Mouse (Mus musculus) cortical plate, adult 2 months (tissue): ENCODE results near the gene Nfia. TPM values are rescaled to one million over a fixed set of nuclear protein-coding genes. Genes with fewer than 3 reads are reported as not detected.

Source experiments
- H3K27ac ChIP-seq: fragments of 200-500 bp; 2 replicates; pipeline ENCODE4 v1.5.1; 2012; ENCODE audit warnings: low read length, control low read depth, inconsistent platforms; ENCODE audit not compliant: insufficient read depth
- H3K4me1 ChIP-seq: fragments of 200-500 bp; 2 replicates; pipeline ENCODE4 v1.6.1; 2011; ENCODE audit warnings: low read length; ENCODE audit not compliant: control insufficient read depth, insufficient read depth
- H3K4me3 ChIP-seq: fragments of 200-500 bp; 2 replicates; pipeline ENCODE4 v1.5.1; 2011; ENCODE audit warnings: mild to moderate bottlenecking, low read length, control low read depth; ENCODE audit not compliant: insufficient read depth
- CTCF ChIP-seq: fragments of 200-500 bp; IDR thresholded peaks from 2 replicates; pipeline ENCODE4 v1.5.1; 2011; ENCODE audit warnings: mild to moderate bottlenecking, control low read depth, low read length; ENCODE audit not compliant: insufficient read depth; ENCODE audit errors: extremely low read depth
- POLR2A ChIP-seq: fragments of 200-500 bp; IDR thresholded peaks from 2 replicates; pipeline ENCODE4 v1.6.1; 2011; ENCODE audit warnings: mild to moderate bottlenecking, low read length, control low read depth; ENCODE audit not compliant: insufficient read depth; ENCODE audit errors: extremely low read depth
- polyA plus RNA-seq: library from polyadenylated mRNA; depleted of rRNA; stranded (reverse); fragments of >200 nt; gene quantifications from 2 replicates; pipeline ENCODE4 v1.2.3, GENCODE M21; 2012

Nfia gene
- polyA plus RNA-seq, 1 experiment = 24.1 TPM

GRCm38 (mm10) chr4:97869451-97869850 is 96.9 kb downstream of the Nfia start:
- TF ChIP-seq CTCF = no peak
- no peak for TF ChIP-seq POLR2A
- H3K27ac ChIP-seq = peak overlapping the region; percentile 94; the same call in 1 of the 2 replicates
- H3K4me1 ChIP-seq = peaks cover 12% of the 10 kb centered on the region
- H3K4me3 ChIP-seq = peak overlapping the region; percentile 36

GRCm38 (mm10) chr4:97871770-97872439 is 99.4 kb downstream of the Nfia start:
- Histone ChIP-seq H3K27ac (peak overlapping the region; percentile 98), H3K4me1 (peaks cover 12% of the 10 kb centered on the region), H3K4me3 (no peak overlapping the region)
- TF ChIP-seq POLR2A (no peak), CTCF (no peak)

- H3K4me3 ChIP-seq = no peak overlapping the region
- peaks cover 5% of the 10 kb centered on the region for H3K4me1 ChIP-seq
- peak overlapping the region; percentile 78 for H3K27ac ChIP-seq
- no peak for TF ChIP-seq CTCF
- TF ChIP-seq POLR2A = no peak
These were observed 102.4 kb downstream of the Nfia start for GRCm38 (mm10) chr4:97874916-97875315.

- peak overlapping the region; percentile 71; the same call in 1 of the 2 replicates for H3K27ac ChIP-seq
- no peak for TF ChIP-seq CTCF
- no peak for TF ChIP-seq POLR2A
- peaks cover 3% of the 10 kb centered on the region for H3K4me1 ChIP-seq
- H3K4me3 ChIP-seq = no peak overlapping the region
These were observed 103.4 kb downstream of the Nfia start for GRCm38 (mm10) chr4:97875901-97876300.

GRCm38 (mm10) chr4:97879696-97880095 is 107.2 kb downstream of the Nfia start:
- no peak overlapping the region for H3K27ac ChIP-seq
- no peak overlapping the region for H3K4me3 ChIP-seq
- no peaks in the 10 kb centered on the region; the same call in 1 of the 2 replicates for H3K4me1 ChIP-seq
- TF ChIP-seq POLR2A = no peak
- no peak for TF ChIP-seq CTCF

GRCm38 (mm10) chr4:97880120-97881055 is 107.9 kb downstream of the Nfia start:
- no peaks in the 10 kb centered on the region; the same call in 1 of the 2 replicates for H3K4me1 ChIP-seq

GRCm38 (mm10) chr4:97885574-97885973 is 113.0 kb downstream of the Nfia start:
- TF ChIP-seq CTCF (no peak), POLR2A (no peak)
- no peak overlapping the region for H3K27ac ChIP-seq
- no peak overlapping the region for H3K4me3 ChIP-seq
- 0 out of 2 replicates have a peak, but pooled peaks cover 2% of the 10 kb centered on the region for H3K4me1 ChIP-seq

More at GRCm38 (mm10) chr4:97880120-97881055, 107.9 kb downstream of the Nfia start:
- no peak overlapping the region for H3K4me3 ChIP-seq
- no peak overlapping the region for H3K27ac ChIP-seq
- no peak for TF ChIP-seq POLR2A
- no peak for TF ChIP-seq CTCF

- Histone ChIP-seq H3K27ac (no peak overlapping the region), H3K4me1 (0 out of 2 replicates have a peak, but pooled peaks cover 2% of the 10 kb centered on the region), H3K4me3 (no peak overlapping the region)
- no peak for TF ChIP-seq CTCF
- TF ChIP-seq POLR2A = no peak
These were observed 113.7 kb downstream of the Nfia start for GRCm38 (mm10) chr4:97886220-97886619.

- no peak for TF ChIP-seq CTCF
- TF ChIP-seq POLR2A = no peak
- H3K27ac ChIP-seq = no peak overlapping the region
- peaks cover 3% of the 10 kb centered on the region; the same call in 1 of the 2 replicates for H3K4me1 ChIP-seq
- no peak overlapping the region for H3K4me3 ChIP-seq
These were observed 114.7 kb downstream of the Nfia start for GRCm38 (mm10) chr4:97887228-97887627.
